Mouse (Mus musculus) gastrocnemius, postnatal 10 days (tissue): Measurements from ENCODE around the gene Pabpc4l. TPM values are rescaled to one million over a fixed set of nuclear protein-coding genes. Genes with fewer than 3 reads are reported as not detected.
"Not testable (repeated sequence)": the region's sequence is repeated elsewhere in the genome, so short reads cannot be mapped to it uniquely, and the experiment has no call there.

Experiments
- DNase-seq: peaks from one replicate; pipeline ENCODE4 v3.0.0; 2021; ENCODE audit warnings: mixed read lengths
- long read RNA-seq, 2 experiments: library from polyadenylated mRNA; stranded (forward); transcript quantifications; one replicate each; pipeline ENCODE4 v2.0.0; 2021
- total RNA-seq, 2 experiments: library from RNA; stranded (reverse); gene quantifications; 2 replicates each; pipeline ENCODE4 v1.2.3; 2021

The Pabpc4l gene
- total RNA-seq = 1 to 10 TPM; 2.1 to 4.4 TPM
- long read RNA-seq, experiment 1 = 0 reads
- long read RNA-seq, experiment 2, partial matches to known transcripts = 0 of 1 reads
- long read RNA-seq, experiment 2, other reads (novel, unspliced or antisense) = 1 of 1 reads

DNA sequence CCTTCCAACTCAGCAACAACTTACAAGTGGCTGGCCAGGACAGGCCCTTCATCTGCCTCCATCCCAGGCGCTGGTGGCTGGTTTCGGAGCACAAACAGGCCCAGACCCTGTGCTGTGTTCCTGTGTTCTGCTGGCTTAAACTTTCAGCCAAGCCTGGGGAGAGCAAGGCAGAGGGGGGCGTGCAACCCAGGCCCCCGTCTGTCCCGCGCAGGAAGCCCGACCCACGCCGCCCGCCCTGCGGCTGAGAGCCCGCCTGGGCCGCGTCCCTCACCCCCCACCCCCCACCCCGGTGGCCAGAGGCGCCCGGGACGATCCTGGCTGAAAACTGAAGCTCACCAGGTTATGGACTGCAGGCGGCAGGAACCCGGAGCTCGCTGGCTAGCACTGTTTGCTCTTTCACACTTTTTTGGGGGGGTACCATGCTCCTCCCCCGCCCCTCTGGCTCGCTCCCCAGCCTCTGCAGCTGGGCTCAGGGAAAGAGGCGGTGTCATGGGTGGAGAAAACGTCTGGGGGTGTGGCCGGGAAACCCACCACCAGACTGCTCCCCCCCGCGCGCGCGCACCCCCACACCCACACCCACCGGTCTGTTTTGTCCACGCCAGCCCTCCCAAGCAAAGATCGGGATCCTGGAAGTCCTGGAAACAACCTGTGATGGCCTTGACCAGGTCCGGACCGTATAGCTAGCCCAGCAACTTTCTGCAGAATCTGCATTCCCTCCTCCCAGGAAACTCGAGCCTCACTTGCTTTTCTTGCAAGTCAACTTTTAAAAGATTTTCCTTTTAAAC lies at the start of gene Pabpc4l:
Gene Pabpc4l, minus strand, starts transcription at position 739 of the 785 bp plus-strand sequence.
- peak; percentile 68 for DNase-seq

DNA sequence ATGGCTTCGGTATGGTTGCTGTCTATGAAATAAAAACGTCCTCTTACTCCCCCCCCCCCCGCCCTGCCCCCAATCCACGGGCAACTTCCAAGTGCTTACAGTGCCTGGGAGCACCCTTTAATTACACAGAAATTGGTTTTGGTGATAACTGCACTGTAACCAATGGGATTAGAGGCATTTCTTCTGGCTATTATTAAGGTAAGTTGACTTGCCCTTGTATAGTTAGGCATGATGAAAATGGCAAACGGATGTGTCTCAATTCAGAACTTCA lies 42.9 kb upstream of the Pabpc4l start:
- no peak for DNase-seq

DNA sequence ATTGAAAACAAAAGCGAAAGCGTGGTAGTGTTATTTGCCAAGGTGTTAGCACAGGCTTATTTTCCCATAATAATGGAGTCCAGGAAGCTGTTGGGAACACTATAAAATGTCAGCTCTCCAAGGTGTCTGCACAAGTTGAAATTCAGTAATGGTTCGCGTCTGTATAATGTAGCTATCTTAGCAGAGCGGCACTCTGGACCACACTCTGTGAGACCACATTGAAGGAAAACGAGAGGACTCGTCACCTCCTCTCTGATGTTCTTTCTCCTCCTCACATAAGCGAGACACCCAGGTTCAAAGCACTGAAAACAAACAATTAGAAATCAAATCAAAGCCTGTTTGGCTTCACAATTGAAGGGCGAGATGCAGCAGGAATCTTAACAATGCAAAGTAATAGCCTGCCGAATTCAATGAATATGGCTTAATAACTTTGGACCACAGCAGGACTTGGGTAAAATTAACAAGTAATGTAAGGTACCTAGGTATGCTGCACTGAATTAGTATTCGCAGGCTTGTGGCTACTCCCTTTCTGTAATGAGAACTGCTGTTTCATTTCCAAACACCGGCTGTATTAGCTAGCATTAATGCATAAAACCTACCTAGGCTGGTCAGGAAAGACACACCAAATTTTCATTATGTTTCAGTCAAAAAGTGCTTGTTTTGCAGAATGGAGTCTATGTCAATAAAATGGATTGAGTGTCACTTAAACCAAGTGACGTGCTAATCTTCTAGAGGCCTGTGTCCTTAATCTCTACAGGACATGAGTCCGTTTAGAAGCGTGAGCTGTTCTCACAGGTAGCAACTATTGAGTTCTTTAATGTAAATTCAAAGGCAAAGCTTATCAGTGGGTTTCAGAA lies 42.3 kb upstream of the Pabpc4l start:
- no peak for DNase-seq

DNA sequence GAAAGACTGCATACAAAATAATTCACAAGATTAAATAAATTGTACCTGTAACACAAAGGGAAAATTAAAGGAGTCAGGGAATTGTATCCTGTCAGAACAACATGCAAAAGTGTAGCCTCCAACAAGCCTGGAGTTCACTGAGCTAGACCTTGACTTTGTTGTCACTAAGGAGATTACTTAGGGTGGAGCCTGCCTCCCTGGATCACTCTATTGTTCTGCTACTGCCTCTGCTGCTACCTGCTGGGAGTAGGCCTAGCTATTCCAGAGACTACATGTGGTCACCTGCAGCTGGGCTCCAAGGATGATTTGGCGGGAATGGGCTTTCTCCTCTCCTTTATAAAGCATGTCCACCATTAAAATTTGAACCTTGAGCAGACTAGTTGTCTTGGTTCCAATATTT lies 38.1 kb upstream of the Pabpc4l start:
- not testable (repeated sequence) for DNase-seq

DNA sequence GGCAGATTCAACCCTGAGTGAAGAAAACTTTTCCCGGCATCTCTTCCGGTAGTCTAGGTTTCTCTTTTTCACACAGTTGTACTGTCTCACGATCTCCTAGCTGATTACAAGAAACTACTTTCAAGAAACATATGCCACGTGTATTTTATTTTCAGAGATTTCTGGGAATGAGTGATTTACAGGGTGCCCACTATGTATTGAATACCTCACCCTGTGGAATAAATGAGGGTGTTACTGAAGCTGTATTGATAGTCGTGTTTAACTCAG lies 180 bp upstream of the Pabpc4l start:
- DNase-seq = no peak

DNA sequence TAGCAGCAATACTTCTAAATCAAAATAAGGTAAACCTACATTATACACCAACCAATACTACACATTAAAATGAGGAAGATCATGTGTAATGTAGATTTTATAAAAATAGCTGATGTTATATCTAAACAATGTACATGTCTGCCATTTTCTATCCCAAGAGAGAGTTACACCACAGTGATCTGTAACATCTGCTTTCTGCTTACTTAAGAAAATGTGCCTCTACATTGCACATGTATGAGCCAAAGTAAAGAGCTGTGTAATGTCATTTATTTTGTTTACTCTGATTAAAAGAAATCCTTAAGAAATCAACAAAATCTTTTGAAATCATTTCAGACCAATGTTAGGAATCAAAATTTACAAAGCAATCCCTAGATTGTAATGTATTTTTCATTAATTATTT lies 16.6 kb downstream of the Pabpc4l start:
- DNase-seq = no peak
